Mouse (Mus musculus) forebrain, embryonic 10.5 days (tissue): ENCODE measurements around the gene Fto. TPM values are rescaled to one million over a fixed set of nuclear protein-coding genes. Genes with fewer than 3 reads are reported as not detected.

ENCODE experiments used
- DNase-seq: peaks from one replicate; pipeline ENCODE4 v3.0.0-alpha.2; 2017; ENCODE audit warnings: low spot score; ENCODE audit errors: extremely low spot score
- H3K27ac ChIP-seq: fragments of 300-500 bp; sonication (generic); 2 replicates; pipeline ENCODE4 v1.5.1; 2016; ENCODE audit warnings: mild to moderate bottlenecking
- H3K27me3 ChIP-seq: fragments of 300-500 bp; sonication (generic); 2 replicates; pipeline ENCODE4 v1.6.1; 2016; ENCODE audit warnings: mild to moderate bottlenecking; ENCODE audit not compliant: poor library complexity, severe bottlenecking
- H3K36me3 ChIP-seq: fragments of 300-500 bp; sonication (generic); replicated peaks from 2 replicates; pipeline ENCODE4 v1.6.1; 2016; ENCODE audit warnings: mild to moderate bottlenecking, moderate library complexity
- H3K4me1 ChIP-seq: fragments of 300-500 bp; sonication (generic); 2 replicates; pipeline ENCODE4 v1.6.1; 2016
- H3K4me3 ChIP-seq: fragments of 300-500 bp; sonication (generic); 2 replicates; pipeline ENCODE4 v1.5.1; 2016; ENCODE audit warnings: mild to moderate bottlenecking, moderate library complexity
- H3K9me3 ChIP-seq: fragments of 300-500 bp; sonication (generic); 2 replicates; pipeline ENCODE4 v1.6.1; 2016; ENCODE audit warnings: mild to moderate bottlenecking, moderate library complexity
- WGBS: fragments of 180-500 bp; shearing (Covaris S2); methylation state at CpG from one replicate; pipeline ENCODE4 v1.1.7; 2016; 5-methylcytosine and 5-hydroxymethylcytosine counted together
- polyA plus RNA-seq: library from polyadenylated mRNA; unstranded; fragments of >200 nt; fragmentation: Nextera tagmentation; extraction: Ambion mirVana; gene quantifications from 2 replicates; pipeline ENCODE4 v1.2.1, GENCODE M21; 2016

The Fto gene
- polyA plus RNA-seq, result 88.3 TPM in 2 replicates

- 1% methylated on average over 59 of the region's 59 CpGs for WGBS
- peak within 1 kb of the TSS; percentile 66 for H3K4me3 ChIP-seq
- peak within 1 kb of the TSS; percentile 93 for H3K27ac ChIP-seq
- DNase-seq, result peak; percentile 98
- no peaks in the 10 kb centered on the region for H3K27me3 ChIP-seq
- peaks cover 28% of the 10 kb centered on the region for H3K4me1 ChIP-seq
- no peaks in the 10 kb centered on the region for H3K9me3 ChIP-seq
- peaks cover 10% of the 10 kb centered on the region; the same call in 1 of the 2 replicates for H3K36me3 ChIP-seq
These were observed at the start of gene Fto, which contains the start of gene Rpgrip1l for GRCm38 (mm10) chr8:91312835-91313832. Fto (plus strand) TSS chr8:91313525. Rpgrip1l (minus strand) TSS chr8:91313262.

- WGBS, result 87% methylated on average over 3 of the region's 3 CpGs
- Histone ChIP-seq H3K27ac (no peak overlapping the region), H3K27me3 (no peaks in the 10 kb centered on the region), H3K4me1 (no peaks in the 10 kb centered on the region), H3K36me3 (peaks cover 14% of the 10 kb centered on the region), H3K9me3 (no peaks in the 10 kb centered on the region), H3K4me3 (no peak overlapping the region)
- DNase-seq, result no peak
These were observed 49.4 kb upstream of the Fto start for GRCm38 (mm10) chr8:91263939-91264338.

DNA sequence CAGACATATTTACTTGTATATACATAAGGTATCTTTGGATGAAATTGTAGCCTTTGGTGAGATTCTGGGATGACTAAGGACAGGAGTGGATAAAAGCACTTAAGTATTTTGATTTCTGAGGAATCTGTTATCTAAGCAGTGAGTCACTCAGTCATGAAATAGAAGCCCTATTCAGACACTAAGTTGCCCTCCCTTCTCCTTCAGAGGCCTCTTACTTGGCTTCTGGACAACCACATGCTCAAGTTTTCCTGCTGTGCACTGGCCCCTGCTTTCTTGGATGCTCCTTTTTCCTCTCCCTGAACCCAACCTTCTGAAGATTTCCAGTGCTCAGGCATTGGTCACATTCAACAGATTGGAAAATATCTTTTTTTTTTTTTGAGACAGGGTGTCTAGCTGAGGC, 48.8 kb upstream of the Fto start:
- Histone ChIP-seq H3K27me3 (no peaks in the 10 kb centered on the region), H3K36me3 (peaks cover 16% of the 10 kb centered on the region), H3K4me3 (no peak overlapping the region), H3K27ac (no peak overlapping the region), H3K9me3 (no peaks in the 10 kb centered on the region), H3K4me1 (no peaks in the 10 kb centered on the region)
- no peak for DNase-seq

DNA sequence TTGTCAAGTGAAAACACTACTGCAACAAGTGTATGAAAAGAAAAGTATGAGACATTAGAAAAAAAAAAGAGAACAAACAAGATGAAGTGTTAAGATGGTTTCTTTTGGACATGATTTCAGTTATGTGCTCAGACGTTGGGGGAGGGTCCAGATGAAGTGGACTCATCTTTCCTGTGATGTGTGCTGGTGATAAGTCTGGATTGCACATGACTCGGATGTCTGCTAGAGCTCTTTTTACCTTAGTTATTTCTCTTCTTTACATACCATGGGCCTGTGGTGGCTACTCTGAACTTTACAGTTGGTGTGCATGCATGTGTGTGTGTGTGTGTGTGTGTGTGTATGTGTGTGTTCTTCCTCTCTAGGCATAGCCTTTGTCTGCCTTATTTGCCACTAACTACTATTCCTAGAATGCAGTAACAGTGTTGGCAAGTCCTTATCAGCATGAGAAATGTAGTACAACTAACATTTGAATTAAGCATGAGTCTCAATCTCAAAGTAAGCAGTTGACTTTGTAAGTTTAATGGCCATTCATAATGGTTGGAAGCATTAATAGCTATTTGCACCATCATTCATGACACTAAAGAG, 43.9 kb upstream of the Fto start:
- Histone ChIP-seq H3K4me3 (no peak overlapping the region), H3K27ac (no peak overlapping the region), H3K27me3 (no peaks in the 10 kb centered on the region), H3K4me1 (no peaks in the 10 kb centered on the region), H3K9me3 (no peaks in the 10 kb centered on the region), H3K36me3 (peaks cover 19% of the 10 kb centered on the region)
- no peak for DNase-seq
- WGBS, result 85% methylated on average over 2 of the region's 2 CpGs

DNA sequence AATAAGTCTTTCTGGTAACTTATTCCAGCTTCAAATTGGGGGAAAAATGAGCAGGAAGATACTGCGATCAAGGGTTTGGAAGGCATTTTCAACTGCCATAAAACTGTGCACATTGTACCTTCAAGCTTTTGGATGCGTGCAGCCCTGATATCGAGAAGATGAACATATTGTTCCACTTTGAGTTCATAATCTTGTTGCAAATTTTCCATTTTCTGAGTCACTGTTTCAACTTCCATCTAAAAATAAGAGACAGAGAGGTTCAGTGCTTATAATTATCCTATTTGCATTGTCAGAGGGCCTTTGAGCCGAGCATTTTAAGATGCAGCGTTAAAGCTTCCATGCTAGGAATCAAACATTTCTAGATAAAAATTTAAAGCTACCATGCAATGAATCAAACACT, 39.8 kb upstream of the Fto start:
- DNase-seq, result no peak
- Histone ChIP-seq H3K27me3 (no peaks in the 10 kb centered on the region), H3K4me1 (no peaks in the 10 kb centered on the region), H3K9me3 (no peaks in the 10 kb centered on the region), H3K27ac (no peak overlapping the region), H3K4me3 (no peak overlapping the region), H3K36me3 (peaks cover 21% of the 10 kb centered on the region)
- WGBS, result 95% methylated on average over 5 of the region's 5 CpGs

DNA sequence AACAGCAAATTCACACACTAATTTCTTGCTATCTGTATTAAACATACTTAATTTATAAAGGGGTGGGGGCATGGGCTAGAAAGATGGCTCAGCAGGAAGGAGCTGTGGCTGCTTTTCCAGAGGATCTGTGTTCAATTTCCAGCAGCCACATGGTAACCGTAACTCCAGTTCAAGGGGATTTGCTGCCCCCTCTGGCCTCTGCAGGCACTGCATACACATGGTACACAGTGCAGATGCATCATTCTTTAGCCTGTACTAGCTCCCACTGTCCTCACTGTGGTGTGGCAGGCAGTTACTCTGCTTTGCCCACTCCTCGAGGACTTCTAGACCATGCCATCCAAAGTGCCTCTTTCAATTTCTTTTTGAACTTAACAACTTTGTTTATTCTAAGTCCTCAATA, 37.0 kb upstream of the Fto start:
- H3K27me3 ChIP-seq, result no peaks in the 10 kb centered on the region
- no peak for DNase-seq
- no peak overlapping the region for H3K4me3 ChIP-seq
- no peaks in the 10 kb centered on the region for H3K9me3 ChIP-seq
- H3K27ac ChIP-seq, result no peak overlapping the region
- H3K4me1 ChIP-seq, result no peaks in the 10 kb centered on the region
- peaks cover 16% of the 10 kb centered on the region for H3K36me3 ChIP-seq
- 89% methylated on average over 2 of the region's 2 CpGs for WGBS

- no peak for DNase-seq
- Histone ChIP-seq H3K27ac (no peak overlapping the region), H3K36me3 (peaks cover 16% of the 10 kb centered on the region), H3K9me3 (no peaks in the 10 kb centered on the region), H3K27me3 (no peaks in the 10 kb centered on the region), H3K4me3 (no peak overlapping the region), H3K4me1 (no peaks in the 10 kb centered on the region)
- 87% methylated on average over 5 of the region's 5 CpGs for WGBS
These were observed 35.3 kb upstream of the Fto start for GRCm38 (mm10) chr8:91278060-91278459.

DNA sequence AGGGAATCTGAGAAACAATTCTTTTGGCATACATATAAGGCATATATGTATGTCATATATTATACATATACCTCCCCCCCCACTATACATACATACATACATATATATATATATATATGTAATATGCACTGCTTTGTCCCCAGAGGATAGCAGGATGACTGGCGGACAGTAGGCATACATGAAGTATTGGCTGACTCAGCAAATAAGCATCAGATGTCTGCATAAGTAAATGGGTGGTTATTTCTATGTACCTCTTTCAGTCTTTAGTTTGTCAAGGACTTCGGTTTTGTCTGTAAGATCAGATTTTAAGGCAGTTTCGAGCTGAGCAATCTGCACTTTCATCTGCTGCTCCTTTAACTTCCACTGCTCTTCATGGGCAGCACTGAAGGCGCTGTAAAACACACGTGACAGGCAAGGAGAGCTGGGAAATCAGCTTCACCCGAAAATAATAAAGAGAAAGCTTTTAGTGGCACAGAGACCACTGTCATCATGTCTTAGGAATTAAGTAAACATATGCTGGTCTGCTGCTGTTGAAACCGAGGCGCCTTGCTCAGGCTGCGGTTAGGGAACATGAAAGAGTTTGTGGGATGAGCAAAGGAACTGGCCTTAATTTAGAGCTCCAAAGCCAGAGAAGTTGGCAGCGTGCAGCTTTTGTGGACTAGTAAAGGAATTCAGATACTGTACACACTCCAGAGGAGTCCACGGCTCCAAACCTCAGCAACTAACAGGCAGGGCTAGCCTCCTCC, 32.7 kb upstream of the Fto start:
- Histone ChIP-seq H3K9me3 (no peaks in the 10 kb centered on the region), H3K27me3 (no peaks in the 10 kb centered on the region), H3K27ac (no peak overlapping the region), H3K36me3 (peaks cover 7% of the 10 kb centered on the region), H3K4me3 (no peak overlapping the region), H3K4me1 (no peaks in the 10 kb centered on the region)
- WGBS, result 91% methylated on average over 11 of the region's 11 CpGs
- DNase-seq, result no peak

GRCm38 (mm10) chr8:91281545-91281944, 31.8 kb upstream of the Fto start:
- Histone ChIP-seq H3K27ac (no peak overlapping the region), H3K27me3 (no peaks in the 10 kb centered on the region), H3K36me3 (peaks cover 1% of the 10 kb centered on the region), H3K4me3 (no peak overlapping the region), H3K9me3 (no peaks in the 10 kb centered on the region), H3K4me1 (no peaks in the 10 kb centered on the region)
- 84% methylated on average over 8 of the region's 8 CpGs for WGBS
- no peak for DNase-seq

DNA sequence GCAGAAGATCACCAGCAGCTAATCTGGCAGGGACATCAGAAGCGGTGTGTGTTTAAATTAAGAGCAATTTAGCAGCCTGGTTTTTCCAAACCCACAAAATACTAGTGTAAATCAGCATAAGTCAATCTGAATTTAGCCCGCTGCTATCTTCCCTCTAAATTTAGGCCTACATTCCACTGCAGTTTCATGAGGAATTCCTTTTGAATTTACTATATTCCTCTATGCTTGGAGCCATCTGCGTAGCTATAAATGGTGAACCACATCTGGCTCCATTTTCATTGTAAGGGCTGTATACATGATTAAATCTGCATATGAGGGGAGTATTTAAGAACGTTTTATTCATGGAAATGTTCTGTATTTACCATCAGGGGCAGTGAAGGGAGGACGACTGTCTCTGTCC, 30.7 kb upstream of the Fto start:
- no peak overlapping the region for H3K27ac ChIP-seq
- H3K4me1 ChIP-seq, result no peaks in the 10 kb centered on the region
- no peaks in the 10 kb centered on the region for H3K36me3 ChIP-seq
- no peaks in the 10 kb centered on the region for H3K27me3 ChIP-seq
- no peak overlapping the region for H3K4me3 ChIP-seq
- 85% methylated on average over 5 of the region's 5 CpGs for WGBS
- H3K9me3 ChIP-seq, result no peaks in the 10 kb centered on the region
- no peak for DNase-seq

GRCm38 (mm10) chr8:91283815-91284214, 29.5 kb upstream of the Fto start:
- no peak for DNase-seq
- 90% methylated on average over 1 of the region's 1 CpGs for WGBS
- H3K9me3 ChIP-seq, result no peaks in the 10 kb centered on the region
- no peak overlapping the region for H3K4me3 ChIP-seq
- H3K27me3 ChIP-seq, result no peaks in the 10 kb centered on the region
- H3K36me3 ChIP-seq, result no peaks in the 10 kb centered on the region
- H3K4me1 ChIP-seq, result no peaks in the 10 kb centered on the region
- no peak overlapping the region for H3K27ac ChIP-seq

DNA sequence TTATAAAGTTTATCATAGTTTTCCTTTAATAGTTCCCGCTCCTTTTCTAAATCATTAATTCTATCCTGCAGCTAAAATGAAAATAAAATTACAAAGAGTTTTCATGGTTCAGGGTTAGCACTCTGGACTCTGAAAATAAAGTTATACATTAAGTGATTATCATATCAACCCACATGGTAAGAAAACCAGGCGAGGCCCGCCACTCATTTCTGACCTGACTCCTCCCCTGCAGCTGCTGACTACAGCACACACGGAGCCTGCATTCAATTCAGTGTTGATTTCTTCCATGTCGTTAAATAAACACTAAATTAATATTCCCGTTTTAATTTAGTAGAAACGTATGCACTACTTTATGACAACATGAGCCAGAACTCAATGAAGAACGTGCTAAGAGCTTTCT, 27.1 kb upstream of the Fto start:
- Histone ChIP-seq H3K36me3 (no peaks in the 10 kb centered on the region), H3K27me3 (no peaks in the 10 kb centered on the region), H3K4me3 (no peak overlapping the region), H3K9me3 (no peaks in the 10 kb centered on the region), H3K27ac (no peak overlapping the region), H3K4me1 (no peaks in the 10 kb centered on the region)
- WGBS, result 87% methylated on average over 8 of the region's 8 CpGs
- no peak for DNase-seq

GRCm38 (mm10) chr8:91290576-91290975, 22.7 kb upstream of the Fto start:
- H3K9me3 ChIP-seq, result no peaks in the 10 kb centered on the region
- no peaks in the 10 kb centered on the region for H3K27me3 ChIP-seq
- H3K4me1 ChIP-seq, result no peaks in the 10 kb centered on the region
- no peaks in the 10 kb centered on the region for H3K36me3 ChIP-seq
- 90% methylated on average over 4 of the region's 4 CpGs for WGBS
- H3K27ac ChIP-seq, result no peak overlapping the region
- H3K4me3 ChIP-seq, result no peak overlapping the region
- DNase-seq, result no peak
